Mouse (Mus musculus) thymus, adult 2 months (tissue): ENCODE data around the gene Adgre5. TPM values are rescaled to one million over a fixed set of nuclear protein-coding genes. Genes with fewer than 3 reads are reported as not detected.

Experiments used
- DNase-seq: peaks from one replicate; pipeline ENCODE4 v3.0.0; 2021
- H3K27ac ChIP-seq: fragments of 200-500 bp; 2 replicates; pipeline ENCODE4 v1.5.1; 2012; ENCODE audit warnings: low read length, control low read depth; ENCODE audit not compliant: control insufficient read depth, insufficient read depth
- H3K27me3 ChIP-seq: fragments of 200-500 bp; 2 replicates; pipeline ENCODE4 v1.6.1; 2012; ENCODE audit warnings: mild to moderate bottlenecking, low read length, moderate library complexity, mixed read lengths; ENCODE audit not compliant: control insufficient read depth, insufficient read depth
- H3K36me3 ChIP-seq: fragments of 200-500 bp; 2 replicates; pipeline ENCODE4 v1.6.1; 2012; ENCODE audit warnings: mild to moderate bottlenecking, low read length, moderate library complexity; ENCODE audit not compliant: control insufficient read depth, insufficient read depth
- H3K4me1 ChIP-seq: fragments of 200-500 bp; replicated peaks from 2 replicates; pipeline ENCODE4 v1.6.1; 2012; ENCODE audit warnings: low read length; ENCODE audit not compliant: control insufficient read depth, insufficient read depth
- H3K4me3 ChIP-seq: fragments of 200-500 bp; 2 replicates; pipeline ENCODE4 v1.5.1; 2012; ENCODE audit warnings: mild to moderate bottlenecking, low read length, control low read depth, moderate library complexity; ENCODE audit not compliant: control insufficient read depth, insufficient read depth
- CTCF ChIP-seq: fragments of 200-500 bp; IDR thresholded peaks from 2 replicates; pipeline ENCODE4 v1.5.1; 2012; ENCODE audit warnings: mild to moderate bottlenecking, control low read depth, low read length, moderate library complexity, borderline replicate concordance; ENCODE audit not compliant: control insufficient read depth, poor library complexity, insufficient read depth; ENCODE audit errors: extremely low read depth
- POLR2A ChIP-seq: fragments of 200-500 bp; IDR thresholded peaks from 2 replicates; pipeline ENCODE4 v1.6.1; 2012; ENCODE audit warnings: mild to moderate bottlenecking, low read length, control low read depth, moderate library complexity; ENCODE audit not compliant: control insufficient read depth, poor library complexity, insufficient read depth; ENCODE audit errors: extremely low read depth
- WGBS: fragments of 180-500 bp; shearing (Covaris S2); methylation state at CpG from one replicate; pipeline ENCODE4 v1.1.7; 2018; 5-methylcytosine and 5-hydroxymethylcytosine counted together
- polyA plus RNA-seq: library from polyadenylated mRNA; depleted of rRNA; stranded (reverse); fragments of >200 nt; gene quantifications from 2 replicates; pipeline ENCODE4 v1.2.3, GENCODE M21; 2012

The Adgre5 gene
- polyA plus RNA-seq, 1 experiment: 190 TPM

DNA sequence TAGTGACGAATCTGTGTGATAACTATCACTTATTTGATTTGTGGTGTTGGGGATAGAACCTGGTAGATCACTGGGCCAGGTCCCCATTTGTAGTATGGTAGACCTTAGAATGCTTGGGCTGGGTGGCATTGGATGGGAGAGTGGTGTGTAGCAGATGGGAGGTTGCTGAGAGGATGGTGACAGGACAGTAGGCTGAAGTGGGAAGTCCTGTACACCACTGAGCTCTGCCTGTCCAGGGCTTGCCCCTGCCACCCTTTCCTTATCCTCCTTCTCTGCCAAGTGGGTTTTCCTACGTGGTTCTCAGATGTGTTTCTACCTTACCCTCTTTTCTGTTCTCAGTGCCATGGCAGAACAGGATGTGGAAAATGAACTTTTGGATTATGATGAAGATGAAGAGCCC is 22.1 kb downstream of the Adgre5 start:
- Histone ChIP-seq H3K4me3 (no peak overlapping the region), H3K4me1 (peaks cover 2% of the 10 kb centered on the region; the same call in 1 of the 2 replicates), H3K27ac (no peak overlapping the region), H3K36me3 (peaks cover 48% of the 10 kb centered on the region), H3K27me3 (no peaks in the 10 kb centered on the region)
- TF ChIP-seq CTCF: no peak
- no peak for TF ChIP-seq POLR2A
- no peak for DNase-seq
- 95% methylated on average over 2 of the region's 2 CpGs for WGBS

DNA sequence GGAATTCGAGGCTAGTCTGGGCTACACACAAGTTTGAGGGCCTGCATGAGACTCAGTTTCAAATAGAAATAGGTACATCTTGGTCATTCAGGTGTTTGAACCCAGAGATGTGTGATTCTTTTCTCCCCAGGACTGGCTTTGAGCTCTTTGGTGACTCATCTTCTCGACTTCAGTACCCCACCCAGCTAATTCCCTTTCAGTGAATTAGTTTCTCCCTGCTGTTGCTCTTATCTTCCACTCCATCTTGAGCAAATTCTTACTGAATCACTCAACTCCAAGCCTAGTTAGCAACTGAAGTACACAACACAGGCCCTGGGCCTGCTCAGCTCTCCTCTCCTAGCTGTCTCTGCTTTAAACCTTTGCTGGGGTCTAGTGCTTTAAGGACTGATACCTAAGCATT is 24.6 kb downstream of the Adgre5 start:
- DNase-seq: no peak
- TF ChIP-seq CTCF: no peak
- TF ChIP-seq POLR2A: no peak
- WGBS: 32% methylated on average over 2 of the region's 2 CpGs
- peaks cover 23% of the 10 kb centered on the region for H3K36me3 ChIP-seq
- no peaks in the 10 kb centered on the region for H3K27me3 ChIP-seq
- no peak overlapping the region for H3K4me3 ChIP-seq
- H3K4me1 ChIP-seq: peaks cover 2% of the 10 kb centered on the region; the same call in 1 of the 2 replicates
- H3K27ac ChIP-seq: no peak overlapping the region

DNA sequence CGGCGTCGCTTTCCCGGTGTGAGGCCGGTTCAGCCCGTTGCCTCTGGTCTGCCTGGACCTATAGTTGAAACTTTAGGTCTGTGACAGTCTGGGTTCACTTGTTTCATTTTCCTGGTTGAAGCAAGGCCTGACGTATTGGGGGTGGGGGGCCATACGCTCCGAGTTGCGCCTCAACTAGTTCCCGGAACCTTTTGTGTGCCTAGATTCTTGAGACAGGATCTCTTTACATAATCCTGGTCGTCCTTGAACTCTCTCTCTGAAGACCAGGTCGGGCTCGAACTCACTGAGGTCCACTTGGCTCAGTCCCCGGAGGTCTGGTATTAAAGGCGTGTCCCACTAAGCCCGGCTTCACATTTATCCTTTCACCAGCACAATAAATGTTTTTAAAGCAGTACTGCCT is 25.4 kb downstream of the Adgre5 start:
- Histone ChIP-seq H3K4me3 (peak overlapping the region; percentile 70), H3K36me3 (peaks cover 15% of the 10 kb centered on the region), H3K27me3 (no peaks in the 10 kb centered on the region), H3K27ac (no peak overlapping the region), H3K4me1 (peaks cover 2% of the 10 kb centered on the region; the same call in 1 of the 2 replicates)
- under 1% methylated on average over 17 of the region's 17 CpGs for WGBS
- TF ChIP-seq POLR2A: no peak
- TF ChIP-seq CTCF: no peak; the same call in 1 of the 2 replicates
- DNase-seq: no peak

DNA sequence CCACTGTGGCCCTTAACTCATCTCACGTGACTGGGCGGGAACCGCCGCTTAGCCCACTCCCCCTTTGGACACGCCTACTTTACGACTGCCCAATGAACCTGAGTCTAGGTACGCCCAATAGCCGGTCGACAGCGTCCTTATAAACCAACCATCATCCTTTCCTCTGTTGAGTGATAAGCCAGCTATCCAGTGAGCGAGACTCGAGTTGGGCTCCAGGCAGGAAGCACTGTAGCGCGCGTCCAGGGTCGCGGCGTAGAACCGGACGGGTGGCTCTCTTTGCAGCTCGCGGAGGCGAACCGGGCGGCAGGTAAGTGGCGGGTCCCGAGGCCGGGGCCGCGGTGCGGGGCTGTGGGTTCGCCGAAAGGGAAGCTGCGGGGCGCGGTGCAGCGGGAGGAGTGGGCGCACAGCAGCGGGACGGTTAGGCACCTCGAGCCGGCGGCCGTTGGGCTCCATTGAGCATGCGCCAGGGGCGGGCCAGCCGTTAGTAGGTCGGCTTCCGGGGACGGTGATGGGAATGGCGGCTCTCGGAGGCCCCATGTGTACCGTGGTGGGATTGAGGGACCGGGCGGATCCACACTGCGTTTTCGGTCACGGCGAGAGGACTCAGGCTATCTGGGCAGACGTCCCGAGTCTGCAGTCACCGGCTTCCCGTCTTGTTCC is 26.0 kb downstream of the Adgre5 start, which contains the start of gene Ddx39:
TSS of gene Ddx39 (plus strand) at position 147 of the 660 bp plus-strand sequence.
- H3K36me3 ChIP-seq: peaks cover 9% of the 10 kb centered on the region
- peak within 1 kb of the TSS; percentile 54 for H3K27ac ChIP-seq
- TF ChIP-seq CTCF: peak; percentile 14; the same call in 1 of the 2 replicates
- TF ChIP-seq POLR2A: peak; percentile 92
- peaks cover 2% of the 10 kb centered on the region; the same call in 1 of the 2 replicates for H3K4me1 ChIP-seq
- H3K27me3 ChIP-seq: no peaks in the 10 kb centered on the region
- H3K4me3 ChIP-seq: peak within 1 kb of the TSS; percentile 70
- peak; percentile 97 for DNase-seq
- under 1% methylated on average over 63 of the region's 63 CpGs for WGBS

DNA sequence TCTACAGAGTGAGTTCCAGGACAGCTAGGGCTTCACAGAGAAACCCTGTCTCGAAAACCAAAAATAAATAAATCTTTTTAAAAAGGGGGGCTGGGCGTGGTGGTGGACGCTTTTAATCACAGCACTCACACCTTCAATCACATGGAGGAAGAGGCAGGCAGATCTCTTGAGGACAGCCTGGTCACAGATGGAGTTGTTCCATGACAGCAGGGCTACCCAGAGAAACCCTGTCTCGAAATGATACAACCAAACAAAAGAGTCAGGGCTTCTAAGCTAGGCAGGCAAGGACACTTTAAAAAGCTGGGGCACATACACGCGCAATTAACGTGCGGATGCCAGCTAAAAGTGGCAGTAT is 26.5 kb downstream of the Adgre5 start:
- TF ChIP-seq POLR2A (no peak), CTCF (no peak)
- no peak for DNase-seq
- H3K4me1 ChIP-seq: peaks cover 2% of the 10 kb centered on the region; the same call in 1 of the 2 replicates
- WGBS: 15% methylated on average over 8 of the region's 8 CpGs
- peaks cover 4% of the 10 kb centered on the region for H3K36me3 ChIP-seq
- H3K27ac ChIP-seq: no peak overlapping the region
- H3K27me3 ChIP-seq: no peaks in the 10 kb centered on the region
- H3K4me3 ChIP-seq: no peak overlapping the region

DNA sequence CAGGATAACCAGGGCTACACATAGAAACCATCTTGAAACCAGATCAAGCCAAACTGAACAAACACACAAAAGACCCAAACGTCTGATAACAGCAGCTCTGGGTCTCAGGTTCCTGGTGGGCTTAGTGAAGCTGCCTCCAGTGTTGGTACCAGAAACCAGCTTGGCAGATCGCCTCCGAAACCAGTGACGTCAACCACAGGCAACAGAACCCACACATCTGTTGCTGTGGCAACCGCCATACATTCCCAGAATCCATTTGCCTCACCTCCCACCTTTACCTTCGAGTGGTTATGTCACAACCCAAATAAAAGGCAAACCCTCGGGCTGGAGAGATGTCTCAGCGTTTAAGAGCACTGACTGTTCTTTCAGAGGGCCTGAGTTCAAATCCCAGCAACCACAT is 33.6 kb downstream of the Adgre5 start:
- H3K4me3 ChIP-seq: no peak overlapping the region
- no peaks in the 10 kb centered on the region for H3K36me3 ChIP-seq
- 83% methylated on average over 8 of the region's 8 CpGs for WGBS
- H3K27me3 ChIP-seq: no peaks in the 10 kb centered on the region
- H3K27ac ChIP-seq: no peak overlapping the region
- TF ChIP-seq POLR2A (no peak), CTCF (no peak)
- H3K4me1 ChIP-seq: no peaks in the 10 kb centered on the region
- no peak for DNase-seq
